ENCODE assay signal across 8 mouse cellular contexts in the genomic region with DNA sequence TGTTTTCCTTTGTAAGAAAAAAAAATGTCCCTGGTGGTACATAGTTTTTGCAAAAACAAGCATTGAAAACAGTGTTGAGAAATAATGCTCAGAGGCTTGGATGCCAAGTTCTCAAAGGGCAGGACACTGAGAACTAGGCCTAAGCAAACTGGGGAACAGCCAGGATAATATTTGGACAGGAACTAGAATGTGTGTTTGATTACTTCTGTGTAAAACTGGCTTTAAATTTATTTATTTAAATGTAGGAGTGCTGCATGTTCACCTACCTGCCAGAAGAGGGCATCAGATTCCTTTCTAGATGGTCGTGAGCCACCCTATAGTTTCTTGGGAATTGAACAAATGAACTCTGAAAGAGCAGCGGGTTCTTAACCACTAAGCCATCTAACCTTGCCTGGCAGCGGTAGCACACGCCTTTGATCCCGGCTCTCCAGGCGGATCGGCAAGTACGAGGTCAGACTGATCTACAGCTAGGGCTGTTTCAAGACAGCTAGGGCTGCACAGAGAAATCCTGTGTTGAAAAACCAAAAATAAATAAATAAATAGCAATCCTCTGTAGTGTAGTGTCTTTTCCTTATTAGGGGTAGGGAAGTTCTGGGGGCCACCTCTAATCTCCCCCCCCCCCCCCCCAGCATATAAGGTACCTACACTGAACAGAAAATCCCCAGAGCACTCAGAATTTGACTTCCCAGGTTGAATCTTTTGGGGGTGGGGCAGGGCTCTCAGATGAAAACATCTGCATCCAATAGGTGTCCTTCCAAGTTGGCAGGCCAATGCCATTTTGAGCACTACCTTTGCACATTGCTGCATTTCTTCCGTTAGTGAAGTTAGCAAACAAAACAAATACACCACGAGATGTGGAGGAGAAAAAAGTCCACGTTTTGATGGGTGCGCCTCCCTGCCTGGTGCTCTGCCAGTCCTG. TPM values are rescaled to one million over a fixed set of nuclear protein-coding genes. Genes with fewer than 3 reads are reported as not detected.
A peak's percentile ranks its signal among the peaks of the same experiment; 100 is the strongest.
DNase-seq lines count a peak whose midpoint lies in the region; ATAC-seq lines count a peak whose summit lies in the region.

A gene (plus strand): TSS at position 776 of the 919 bp plus-strand sequence.

- peak; percentile 70 for ATAC-seq in common myeloid progenitor, adult 5-6 weeks (replicated peaks; ENCODE audit: low read depth, poor library complexity, severe bottlenecking)
- peak; percentile 73 for ATAC-seq in megakaryocyte, adult 5-6 weeks (ENCODE audit: poor library complexity, severe bottlenecking)

- intact Hi-C loops in gastrocnemius, postnatal 14 days (cut with DNase I; ENCODE audit: low total_unique reads), result loop anchor here (5.0 kb wide), 1 partner anchor 213 kb away; no protein-coding TSS in a partner anchor

- peak; percentile 70 for DNase-seq in 3134 (ENCODE audit: extremely low read depth, insufficient read length, low spot score)
- peak; percentile 83 for DNase-seq in ZHBTc4 (ENCODE audit: low read depth, low spot score)
- DNase-seq in gastrocnemius, postnatal 14 days, result no peak
- DNase-seq in hindlimb bud, embryonic 11.5 days (ENCODE audit: extremely low spot score, low read depth, low spot score), result peak; percentile 52
- DNase-seq in left cerebral cortex, adult 8-10 months (ENCODE audit: low spot score in 2 of 2), result peak in 1 of 2 experiments; percentile 21
- peak; percentile 38 for DNase-seq in skeletal muscle tissue, adult 2 months (ENCODE audit: low read depth, low spot score)

RNA-seq across cellular contexts. Expression of the gene that starts here (rescaled TPM):
- total RNA-seq in common myeloid progenitor, adult 5-6 weeks (2017), result 126 and 145 TPM in 2 replicates
- 10 to 100 TPM; 22.5 to 24.9 TPM for total RNA-seq in gastrocnemius, postnatal 14 days (2021)
- 10 to 100 TPM in 3 of 4 experiments, 1 to 10 TPM in 1; 9.6 to 17.1 (median 13.1) TPM for total RNA-seq in left cerebral cortex, adult 8-10 months (2022)
- 76.1 and 106 TPM in 2 replicates for total RNA-seq in megakaryocyte, adult 5-6 weeks (2015)
- total RNA-seq in megakaryocyte, adult 5-6 weeks (2017), result 112 and 123 TPM in 2 replicates
